12 mouse cellular contexts compared by ENCODE assay signal in genomic region chr17:29769143-29769542, GRCm38 (mm10). TPM values are rescaled to one million over a fixed set of nuclear protein-coding genes. Genes with fewer than 3 reads are reported as not detected.
DNase-seq lines count a peak whose midpoint lies in the region; ATAC-seq and TF ChIP-seq lines count a peak whose summit lies in the region.
"Had no signal": no experiment of that assay in that cellular context is flagged by ENCODE, and none has a peak within 500 bp of the region (broad histone marks: within the 10 kb centered on the region; RNA-seq: fewer than 3 reads in every experiment).

No protein-coding gene starts in this region.

- H3K4me3 ChIP-seq in layer of hippocampus, adult 2 months = no peak overlapping the region
- H3K4me3 ChIP-seq: heart, embryonic 13.5 days had no signal

- ATAC-seq in granulocyte monocyte progenitor cell, adult 5-6 weeks (replicated peaks; ENCODE audit: poor library complexity, severe bottlenecking) = 0 out of 2 replicates have a peak, but pooled peaks have one; percentile 11
- ATAC-seq: Patski had no signal

- DNase-seq in urinary bladder, adult 18-20 months (ENCODE audit: low spot score in 2 of 2) = peak; percentile 27 to 38
- DNase-seq in urinary bladder, adult 2 months (ENCODE audit: low spot score) = no peak
- peak; percentile 96 for DNase-seq in naive thymus-derived CD4-positive, alpha-beta T cell, adult 2 months (ENCODE audit: low read depth)
- peak; percentile 87 to 93 for DNase-seq in thymus, postnatal 36 days
- DNase-seq in layer of hippocampus, adult 2 months (ENCODE audit: low spot score in 2 of 2) = no peak
- no peak for DNase-seq in right cerebral cortex, postnatal 14 days
- no peak for DNase-seq in cerebellum, adult 11-12 months
- DNase-seq: kidney, adult 9 months; midbrain, embryonic 14.5 days had no signal

- no peak overlapping the region for H3K27ac ChIP-seq in layer of hippocampus, adult 2 months
- H3K27ac ChIP-seq: heart, embryonic 13.5 days had no signal

- TF ChIP-seq CTCF in layer of hippocampus, adult 2 months (conservative IDR thresholded peaks at IDR 0.05) = no peak

RNA-seq across cellular contexts. Expression of gene Ccdc167, which starts 52.3 kb away (rescaled TPM):
- 11.2 and 11.3 TPM in 2 replicates for polyA plus RNA-seq in urinary bladder, adult 2 months (2012; rRNA removed)
- total RNA-seq in granulocyte monocyte progenitor cell, adult 5-6 weeks (2014; fragmentation: Nextera tagmentation) = 22.8 and 23.7 TPM in 2 replicates
- total RNA-seq in granulocyte monocyte progenitor cell, adult 5-6 weeks (2017) = 7.8 and 8.9 TPM in 2 replicates
- 10 to 100 TPM; 26.6 TPM for total RNA-seq in layer of hippocampus, adult 2 months (2021)

Comparison
In these comparisons a context has a peak if more than half of its experiments do, and no peak if none do; other contexts are left out.
1. DNase-seq: peak in urinary bladder, adult 18-20 months (2 of 2), naive thymus-derived CD4-positive, alpha-beta T cell, adult 2 months (single experiment) and thymus, postnatal 36 days (2 of 2); none in urinary bladder, adult 2 months (single experiment), layer of hippocampus, adult 2 months (0 of 2), right cerebral cortex, postnatal 14 days (single experiment) and cerebellum, adult 11-12 months (single experiment).